Mouse (Mus musculus) liver, embryonic 14.5 days (tissue): Measurements from ENCODE around the gene Shroom3.

Experiments
- CTCF ChIP-seq: IDR thresholded peaks from 2 replicates; pipeline ENCODE4 v1.5.1; 2016; ENCODE audit warnings: antibody characterized with exemption, low read depth, control low read depth
- EP300 ChIP-seq: IDR thresholded peaks from 2 replicates; pipeline ENCODE4 v1.6.1; 2016; ENCODE audit warnings: antibody characterized with exemption, low read depth

- TF ChIP-seq EP300 (no peak), CTCF (no peak)
Observed at GRCm38 (mm10) chr5:92839314-92839713, 156.1 kb downstream of the Shroom3 start.
